Mouse (Mus musculus) embryonic facial prominence, embryonic 14.5 days (tissue): ENCODE data around the gene Art4. TPM values are rescaled to one million over a fixed set of nuclear protein-coding genes. Genes with fewer than 3 reads are reported as not detected.

Experiments used
- ATAC-seq: fragments of 200-750 bp; cut with Nextera tagmentation; 2 replicates; pipeline ENCODE4 v1.8.0; 2017; ENCODE audit warnings: low read depth, moderate number of reproducible peaks, moderate TSS enrichment
- DNase-seq: peaks from one replicate; pipeline ENCODE4 v3.0.0-alpha.2; 2015; ENCODE audit warnings: low spot score
- H3K27ac ChIP-seq: fragments of 300-500 bp; sonication (generic); replicated peaks from 2 replicates; pipeline ENCODE4 v1.5.1; 2014; ENCODE audit warnings: low read depth, mild to moderate bottlenecking, low read length, moderate library complexity
- H3K27me3 ChIP-seq: fragments of 300-500 bp; sonication (generic); replicated peaks from 2 replicates; pipeline ENCODE4 v1.6.1; 2014; ENCODE audit warnings: low read length; ENCODE audit not compliant: control insufficient read depth, insufficient read depth
- H3K36me3 ChIP-seq: fragments of 300-500 bp; sonication (generic); 2 replicates; pipeline ENCODE4 v1.6.1; 2014; ENCODE audit warnings: low read length, mixed read lengths; ENCODE audit not compliant: control insufficient read depth, insufficient read depth
- H3K4me1 ChIP-seq: fragments of 300-500 bp; sonication (generic); 2 replicates; pipeline ENCODE4 v1.6.1; 2014; ENCODE audit warnings: antibody characterized with exemption, low read length; ENCODE audit not compliant: control insufficient read depth, insufficient read depth
- H3K4me2 ChIP-seq: fragments of 300-500 bp; sonication (generic); 2 replicates; pipeline ENCODE4 v1.6.1; 2014; ENCODE audit warnings: low read depth, mild to moderate bottlenecking, low read length, moderate library complexity, mixed read lengths
- H3K4me3 ChIP-seq: fragments of 300-500 bp; sonication (generic); 2 replicates; pipeline ENCODE4 v1.5.1; 2014; ENCODE audit warnings: low read depth, mild to moderate bottlenecking, low read length
- H3K9ac ChIP-seq: fragments of 300-500 bp; sonication (generic); 2 replicates; pipeline ENCODE4 v1.6.1; 2014; ENCODE audit warnings: low read depth, mild to moderate bottlenecking, low read length, moderate library complexity, mixed read lengths
- H3K9me3 ChIP-seq: fragments of 300-500 bp; sonication (generic); 2 replicates; pipeline ENCODE4 v1.6.1; 2016; ENCODE audit warnings: low read length; ENCODE audit not compliant: control insufficient read depth
- WGBS: fragments of 180-500 bp; shearing (Covaris S2); extraction: QIAGEN DNeasy Blood & Tissue Kit; methylation state at CpG from one replicate; pipeline ENCODE4 v1.1.7; 2014; 5-methylcytosine and 5-hydroxymethylcytosine counted together
- polyA plus RNA-seq: library from polyadenylated mRNA; unstranded; fragments of >200 nt; fragmentation: Nextera tagmentation; extraction: Ambion mirVana; gene quantifications from 2 replicates; pipeline ENCODE4 v1.2.1, GENCODE M21; 2014

The Art4 gene
- polyA plus RNA-seq, 1 experiment from 2014 or later, result 2.7 TPM

GRCm38 (mm10) chr6:136827881-136828561 is 29.5 kb downstream of the Art4 start, which contains the start of gene Wbp11:
TSS of gene Wbp11 (minus strand) at chr6:136828233.
- Histone ChIP-seq H3K4me3 (peak within 1 kb of the TSS; percentile 100), H3K4me1 (peaks cover 7% of the 10 kb centered on the region), H3K9me3 (no peaks in the 10 kb centered on the region), H3K9ac (peak within 1 kb of the TSS; percentile 100), H3K27me3 (no peaks in the 10 kb centered on the region; the same call in 1 of the 2 replicates), H3K4me2 (peak within 1 kb of the TSS; percentile 87), H3K27ac (peak within 1 kb of the TSS; percentile 87), H3K36me3 (peaks cover 23% of the 10 kb centered on the region)
- ATAC-seq (peak; percentile 100), DNase-seq (peak; percentile 99)
- 0% methylated on average over 29 of the region's 45 CpGs for WGBS

DNA sequence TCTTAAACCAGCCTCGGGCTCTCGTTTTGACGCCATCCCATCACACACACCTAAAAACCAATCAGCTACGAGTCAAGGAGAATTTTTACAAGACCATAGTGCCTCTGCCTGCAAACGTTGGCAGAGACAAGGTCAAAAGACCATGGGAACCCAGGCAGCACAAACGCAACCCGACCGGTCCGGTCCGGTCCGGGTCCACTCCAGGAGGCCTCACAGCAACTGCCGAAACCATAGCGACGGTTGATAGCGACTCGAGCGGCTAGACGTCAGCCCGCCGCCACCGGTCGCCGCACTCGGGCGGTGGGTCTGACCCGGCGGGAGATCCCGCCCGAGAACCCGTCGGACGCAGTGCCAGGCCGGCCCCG is 30.0 kb downstream of the Art4 start, which contains the start of gene BC049715:
TSS of gene BC049715 (plus strand) at position 111 of the 365 bp plus-strand sequence.
- no peak for ATAC-seq
- DNase-seq, result no peak

DNA sequence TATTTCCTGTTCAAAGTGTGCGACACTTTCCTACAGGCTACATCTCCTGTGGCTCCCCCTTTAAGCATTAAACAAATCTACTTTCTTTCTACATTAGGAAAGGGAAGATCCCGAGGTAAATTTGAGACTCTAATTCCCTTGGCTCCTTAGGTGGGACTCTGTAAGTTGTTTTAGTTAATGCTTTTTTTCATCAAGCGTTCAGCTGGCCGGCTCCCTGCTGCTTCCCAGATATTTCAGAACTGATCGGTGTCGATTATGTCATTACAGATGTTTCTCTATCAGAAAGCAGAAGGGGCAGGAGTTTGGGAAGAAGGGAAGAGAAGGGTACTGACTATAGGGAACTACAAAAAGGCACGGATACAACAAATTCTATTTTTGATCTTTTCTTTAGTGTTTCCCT is 30.4 kb downstream of the Art4 start:
- Histone ChIP-seq H3K4me1 (peaks cover 7% of the 10 kb centered on the region), H3K9me3 (no peaks in the 10 kb centered on the region), H3K27ac (no peak overlapping the region; the same call in 1 of the 2 replicates), H3K36me3 (peaks cover 32% of the 10 kb centered on the region), H3K4me2 (peak overlapping the region; percentile 87), H3K27me3 (no peaks in the 10 kb centered on the region; the same call in 1 of the 2 replicates), H3K9ac (peak overlapping the region; percentile 100), H3K4me3 (peak overlapping the region; percentile 100)
- WGBS, result 15% methylated on average over 7 of the region's 7 CpGs
- DNase-seq (no peak), ATAC-seq (no peak)

More for the DNA sequence above, 30.0 kb downstream of the Art4 start, which contains the start of gene BC049715:
- under 1% methylated on average over 32 of the region's 34 CpGs for WGBS
- Histone ChIP-seq H3K4me3 (peak within 1 kb of the TSS; percentile 100), H3K9ac (peak within 1 kb of the TSS; percentile 100), H3K9me3 (no peaks in the 10 kb centered on the region), H3K27ac (peak within 1 kb of the TSS; percentile 87), H3K4me2 (peak within 1 kb of the TSS; percentile 87), H3K4me1 (peaks cover 7% of the 10 kb centered on the region), H3K27me3 (no peaks in the 10 kb centered on the region; the same call in 1 of the 2 replicates), H3K36me3 (peaks cover 28% of the 10 kb centered on the region)

DNA sequence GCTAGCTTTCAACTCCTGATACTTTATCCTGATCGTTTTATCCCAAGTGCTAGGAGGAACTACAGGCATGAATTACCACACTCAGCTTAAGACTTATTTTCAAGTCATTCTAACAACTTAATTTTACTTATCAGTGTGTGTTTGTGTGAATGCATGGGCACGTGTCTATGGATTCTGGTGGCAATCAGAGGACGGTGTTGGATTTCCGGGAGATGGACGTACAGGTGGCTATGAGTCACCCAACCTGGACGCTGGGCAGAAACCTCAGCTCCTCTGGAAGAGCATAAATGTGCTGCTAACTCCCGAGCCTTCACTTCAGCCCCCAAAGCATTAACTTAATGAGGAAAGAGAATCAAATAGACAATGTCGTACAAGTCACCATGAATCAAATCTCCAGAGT is 32.5 kb downstream of the Art4 start:
- 92% methylated on average over 8 of the region's 8 CpGs for WGBS
- Histone ChIP-seq H3K4me3 (no peak overlapping the region), H3K9me3 (no peaks in the 10 kb centered on the region), H3K4me1 (peaks cover 7% of the 10 kb centered on the region), H3K9ac (no peak overlapping the region), H3K27me3 (no peaks in the 10 kb centered on the region), H3K4me2 (no peak overlapping the region), H3K36me3 (peaks cover 53% of the 10 kb centered on the region), H3K27ac (no peak overlapping the region)
- no peak for ATAC-seq
- no peak for DNase-seq

DNA sequence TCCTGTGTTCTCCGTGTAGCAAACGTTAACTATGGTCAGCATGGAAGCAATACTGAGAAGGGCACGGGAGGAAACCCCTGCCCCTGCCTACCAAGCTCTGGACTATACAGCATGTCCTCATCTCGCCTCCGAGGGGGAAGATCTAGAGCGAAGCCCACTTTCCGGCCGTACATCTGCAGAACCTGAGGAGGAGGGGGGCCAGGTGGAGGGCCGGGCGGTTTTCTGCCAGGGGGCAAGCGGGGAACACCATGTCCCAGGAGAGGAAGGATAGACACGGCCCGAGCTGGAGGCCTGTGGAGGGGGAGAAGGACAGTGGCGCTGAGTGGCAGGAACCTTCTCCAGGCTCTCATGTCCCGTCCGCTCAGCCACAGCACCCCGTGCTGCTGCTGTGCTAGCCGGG is 36.4 kb downstream of the Art4 start:
- Histone ChIP-seq H3K27me3 (no peaks in the 10 kb centered on the region), H3K4me3 (no peak overlapping the region), H3K4me1 (no peaks in the 10 kb centered on the region), H3K9ac (no peak overlapping the region), H3K36me3 (peaks cover 91% of the 10 kb centered on the region), H3K27ac (no peak overlapping the region), H3K4me2 (no peak overlapping the region), H3K9me3 (no peaks in the 10 kb centered on the region)
- WGBS, result 90% methylated on average over 16 of the region's 18 CpGs
- DNase-seq (no peak), ATAC-seq (no peak)

DNA sequence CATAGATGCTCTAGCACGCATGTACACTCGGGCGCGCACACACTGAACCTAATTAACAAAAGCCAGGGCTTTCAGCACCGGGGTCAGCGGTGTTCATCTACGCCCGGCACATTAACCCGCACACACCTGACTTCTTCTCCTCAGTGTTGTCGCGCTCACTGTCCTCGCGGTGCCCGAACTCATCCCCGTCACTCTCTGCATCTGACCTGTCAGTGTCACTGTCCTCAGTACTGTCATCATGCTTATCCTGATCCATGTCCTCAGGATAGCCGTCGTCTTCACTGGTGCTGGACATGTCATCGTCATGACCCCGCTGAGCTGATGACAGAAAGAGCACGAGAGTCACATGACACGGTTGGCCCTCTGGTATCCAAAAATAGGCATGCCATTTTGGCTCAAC is 37.2 kb downstream of the Art4 start:
- H3K4me3 ChIP-seq, result no peak overlapping the region
- H3K36me3 ChIP-seq, result peaks cover 93% of the 10 kb centered on the region
- ATAC-seq (0 out of 2 replicates have a peak, but pooled peaks have one; percentile 26), DNase-seq (no peak)
- WGBS, result 94% methylated on average over 21 of the region's 21 CpGs
- H3K4me2 ChIP-seq, result no peak overlapping the region
- no peak overlapping the region for H3K9ac ChIP-seq
- no peaks in the 10 kb centered on the region for H3K4me1 ChIP-seq
- no peaks in the 10 kb centered on the region for H3K9me3 ChIP-seq
- H3K27ac ChIP-seq, result no peak overlapping the region
- H3K27me3 ChIP-seq, result no peaks in the 10 kb centered on the region

GRCm38 (mm10) chr6:136817549-136817948 is 40.0 kb downstream of the Art4 start:
- H3K27me3 ChIP-seq, result no peaks in the 10 kb centered on the region
- ATAC-seq (no peak), DNase-seq (no peak)
- H3K27ac ChIP-seq, result no peak overlapping the region
- H3K36me3 ChIP-seq, result peaks cover 96% of the 10 kb centered on the region
- no peak overlapping the region for H3K4me2 ChIP-seq
- no peaks in the 10 kb centered on the region for H3K4me1 ChIP-seq
- WGBS, result over 99% methylated on average over 3 of the region's 3 CpGs
- no peak overlapping the region for H3K9ac ChIP-seq
- H3K4me3 ChIP-seq, result no peak overlapping the region
- no peaks in the 10 kb centered on the region for H3K9me3 ChIP-seq

DNA sequence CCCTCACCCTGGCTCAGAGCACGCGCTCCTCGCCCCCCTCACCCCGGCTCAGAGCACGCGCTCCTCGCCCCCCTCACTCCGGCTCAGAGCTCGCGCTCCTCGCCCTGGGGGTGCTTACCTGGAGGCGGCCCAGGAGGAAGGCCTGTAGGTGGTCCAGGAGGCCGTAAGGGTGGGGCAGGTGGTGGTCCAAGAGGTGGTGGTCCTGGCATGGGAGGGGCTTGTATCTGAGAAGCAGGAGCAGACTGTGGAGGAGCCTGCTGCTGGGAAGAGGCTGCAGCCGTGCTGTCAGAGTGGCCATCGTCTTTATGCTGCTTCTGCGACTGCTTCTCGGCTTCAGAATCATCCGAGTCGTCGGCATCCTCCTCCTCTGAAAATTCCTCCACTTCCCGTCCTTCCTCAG is 40.7 kb downstream of the Art4 start:
- no peaks in the 10 kb centered on the region for H3K9me3 ChIP-seq
- DNase-seq (no peak), ATAC-seq (no peak)
- 92% methylated on average over 21 of the region's 21 CpGs for WGBS
- H3K27ac ChIP-seq, result no peak overlapping the region
- no peak overlapping the region for H3K4me3 ChIP-seq
- H3K27me3 ChIP-seq, result no peaks in the 10 kb centered on the region
- H3K36me3 ChIP-seq, result peaks cover 96% of the 10 kb centered on the region
- H3K4me1 ChIP-seq, result no peaks in the 10 kb centered on the region
- H3K4me2 ChIP-seq, result no peak overlapping the region
- H3K9ac ChIP-seq, result no peak overlapping the region

DNA sequence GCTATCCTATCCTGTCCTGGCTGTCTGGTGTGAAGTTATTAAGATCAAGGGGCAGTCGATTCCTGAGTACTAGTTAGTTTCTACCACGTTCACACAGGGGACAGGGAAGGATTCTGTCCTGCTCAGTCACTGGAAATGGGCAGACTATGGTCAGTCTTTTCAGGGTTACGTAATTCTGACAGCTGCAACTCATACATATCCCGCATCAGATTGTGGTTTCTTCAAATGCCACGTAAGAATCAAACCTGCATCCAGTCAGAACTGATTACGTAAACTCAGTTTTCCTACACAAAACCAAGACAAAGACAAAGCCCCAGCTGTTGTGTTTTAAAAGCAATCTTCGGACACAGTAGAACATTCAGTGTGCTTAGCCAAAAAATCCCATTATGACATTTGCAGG is 42.2 kb downstream of the Art4 start:
- no peak overlapping the region for H3K27ac ChIP-seq
- H3K4me3 ChIP-seq, result no peak overlapping the region
- no peaks in the 10 kb centered on the region for H3K27me3 ChIP-seq
- DNase-seq (no peak), ATAC-seq (no peak; the same call in 1 of the 2 replicates)
- no peak overlapping the region for H3K4me2 ChIP-seq
- H3K36me3 ChIP-seq, result peaks cover 81% of the 10 kb centered on the region
- H3K9me3 ChIP-seq, result no peaks in the 10 kb centered on the region
- WGBS, result 93% methylated on average over 7 of the region's 7 CpGs
- H3K4me1 ChIP-seq, result no peaks in the 10 kb centered on the region
- H3K9ac ChIP-seq, result no peak overlapping the region
